ENCODE assay signal across 20 mouse cellular contexts in the genomic region with DNA sequence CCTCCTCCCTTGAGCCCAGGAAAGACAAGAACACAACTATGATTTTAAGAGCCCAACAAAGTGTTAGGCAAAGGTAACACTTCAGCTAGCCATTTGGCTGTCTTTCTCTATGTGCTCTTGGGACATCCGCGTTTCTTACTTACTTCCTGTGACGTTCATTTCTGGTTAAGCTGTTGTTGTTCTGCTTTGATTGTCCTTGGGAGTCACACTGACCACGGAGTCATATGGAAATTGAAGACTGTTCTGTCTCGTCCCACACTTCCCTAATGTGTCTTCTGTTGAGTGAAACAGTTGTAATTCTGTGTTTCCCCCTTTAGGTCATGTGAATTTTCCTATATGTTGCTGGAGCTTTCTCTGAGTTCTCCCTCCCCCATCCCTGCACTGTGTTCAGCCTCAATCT.
DNase-seq lines count a peak whose midpoint lies in the region; ATAC-seq and TF ChIP-seq lines count a peak whose summit lies in the region.
"Had no signal": no experiment of that assay in that cellular context is flagged by ENCODE, and none has a peak within 500 bp of the region (broad histone marks: within the 10 kb centered on the region; RNA-seq: fewer than 3 reads in every experiment).

No protein-coding gene starts in this region.

- DNase-seq in liver, postnatal 0 days = no peak
- no peak for DNase-seq in liver, embryonic 11.5 days (ENCODE audit: low spot score)
- no peak for DNase-seq in right cerebral cortex, adult 2 months (ENCODE audit: low spot score in 2 of 2)
- no peak for DNase-seq in heart, postnatal 25 days (ENCODE audit: low spot score)
- DNase-seq: adrenal gland, adult 8-10 months; cerebellum, postnatal 14 days; gastrocnemius, postnatal 25 days; lung, adult 2 months; right cerebral cortex, adult 18-20 months; thymus, adult 18-20 months; thymus, postnatal 4 days had no signal

- no peaks in the 10 kb centered on the region for H3K36me3 ChIP-seq in liver, postnatal 0 days (replicated peaks; ENCODE audit: insufficient read depth, low read length)
- H3K36me3 ChIP-seq in liver, embryonic 11.5 days (ENCODE audit: control insufficient read depth, insufficient read depth, low read length) = no peaks in the 10 kb centered on the region
- no peaks in the 10 kb centered on the region for H3K36me3 ChIP-seq in macrophage (ENCODE audit: inconsistent target)
- H3K36me3 ChIP-seq: embryonic facial prominence, embryonic 15.5 days; heart, embryonic 10.5 days; intestine, embryonic 15.5 days had no signal

- H3K9me3 ChIP-seq in liver, postnatal 0 days (ENCODE audit: low read length) = no peaks in the 10 kb centered on the region
- no peaks in the 10 kb centered on the region for H3K9me3 ChIP-seq in liver, embryonic 11.5 days (ENCODE audit: control insufficient read depth, low read length)
- H3K9me3 ChIP-seq: embryonic facial prominence, embryonic 15.5 days; heart, embryonic 10.5 days; intestine, embryonic 15.5 days had no signal

- peaks cover 87% of the 10 kb centered on the region for H3K79me2 ChIP-seq in macrophage (ENCODE audit: inconsistent target)

- 44% methylated on average over 5 of the region's 5 CpGs for WGBS in liver, postnatal 0 days (ENCODE audit: insufficient replicate concordance)
- WGBS in liver, embryonic 11.5 days = 60% methylated on average over 5 of the region's 5 CpGs
- WGBS in macrophage (ENCODE audit: missing documents) = 3% methylated on average over 5 of the region's 5 CpGs

- TF ChIP-seq POLR2A in bone marrow macrophage, adult 2 months (IDR thresholded peaks at IDR 0.05; ENCODE audit: borderline replicate concordance, low read depth, low read length) = no peak

- H3K4me1 ChIP-seq in liver, postnatal 0 days (ENCODE audit: insufficient read depth) = no peaks in the 10 kb centered on the region; the same call in 1 of the 2 replicates
- no peaks in the 10 kb centered on the region for H3K4me1 ChIP-seq in liver, embryonic 11.5 days (replicated peaks; ENCODE audit: control insufficient read depth, insufficient read depth, low read length)
- H3K4me1 ChIP-seq in bone marrow macrophage, adult 2 months (ENCODE audit: control insufficient read depth, insufficient read depth, low read length) = peaks cover 47% of the 10 kb centered on the region
- H3K4me1 ChIP-seq: intestine, embryonic 15.5 days had no signal

- H3K27ac ChIP-seq in liver, postnatal 0 days (ENCODE audit: low read depth) = no peak overlapping the region
- H3K27ac ChIP-seq in liver, embryonic 11.5 days (ENCODE audit: low read depth, low read length) = no peak overlapping the region
- H3K27ac ChIP-seq in bone marrow macrophage, adult 2 months (ENCODE audit: insufficient read depth, low read depth, low read length) = peak overlapping the region; percentile 83
- H3K27ac ChIP-seq in macrophage = peak overlapping the region; percentile 77
- H3K27ac ChIP-seq: embryonic facial prominence, embryonic 15.5 days; heart, embryonic 10.5 days; hindbrain, embryonic 14.5 days; intestine, embryonic 15.5 days had no signal

- no peak overlapping the region for H3K9ac ChIP-seq in liver, postnatal 0 days (replicated peaks)
- no peak overlapping the region for H3K9ac ChIP-seq in liver, embryonic 11.5 days (ENCODE audit: low read depth, low read length)
- H3K9ac ChIP-seq: embryonic facial prominence, embryonic 15.5 days; hindbrain, embryonic 14.5 days; intestine, embryonic 15.5 days had no signal

- no peak for TF ChIP-seq EP300 in liver, postnatal 0 days (IDR thresholded peaks at IDR 0.05; ENCODE audit: low read depth)

- H3K27me3 ChIP-seq in liver, postnatal 0 days (ENCODE audit: insufficient read depth, low read length) = no peaks in the 10 kb centered on the region
- H3K27me3 ChIP-seq in liver, embryonic 11.5 days (replicated peaks; ENCODE audit: control insufficient read depth, insufficient read depth, low read length) = no peaks in the 10 kb centered on the region
- H3K27me3 ChIP-seq: embryonic facial prominence, embryonic 15.5 days; intestine, embryonic 15.5 days had no signal

- no peak overlapping the region for H3K4me3 ChIP-seq in liver, postnatal 0 days (ENCODE audit: low read depth, low read length)
- H3K4me3 ChIP-seq in liver, embryonic 11.5 days (ENCODE audit: low read depth, low read length) = no peak overlapping the region
- H3K4me3 ChIP-seq in bone marrow macrophage, adult 2 months (ENCODE audit: insufficient read depth, low read length) = 0 out of 2 replicates have a peak overlapping the region, but pooled peaks have one; percentile 4
- H3K4me3 ChIP-seq in macrophage (ENCODE audit: inconsistent target) = no peak overlapping the region
- H3K4me3 ChIP-seq: embryonic facial prominence, embryonic 15.5 days; heart, embryonic 10.5 days; intestine, embryonic 15.5 days had no signal

- ATAC-seq in liver, postnatal 0 days = peak; percentile 55
- no peak for ATAC-seq in liver, embryonic 11.5 days (replicated peaks; ENCODE audit: low FRiP score)
- ATAC-seq in neutrophil, adult 5-6 weeks (ENCODE audit: extremely low read depth, insufficient number of reproducible peaks, low FRiP score, poor library complexity, severe bottlenecking) = peak; percentile 57
- ATAC-seq: forebrain, embryonic 16.5 days; intestine, embryonic 15.5 days; midbrain, embryonic 16.5 days had no signal

- TF ChIP-seq CTCF in liver, postnatal 0 days (IDR thresholded peaks at IDR 0.05; ENCODE audit: low read depth) = no peak
- TF ChIP-seq CTCF in bone marrow macrophage, adult 2 months (IDR thresholded peaks at IDR 0.05; ENCODE audit: low read depth, low read length) = no peak

- H3K4me2 ChIP-seq in liver, postnatal 0 days (ENCODE audit: low read depth, low read length) = no peak overlapping the region
- H3K4me2 ChIP-seq in liver, embryonic 11.5 days = no peak overlapping the region
- H3K4me2 ChIP-seq: embryonic facial prominence, embryonic 15.5 days; hindbrain, embryonic 14.5 days; intestine, embryonic 15.5 days had no signal

- intact Hi-C loops in heart, postnatal 25 days (cut with DNase I) = no loop called here

Comparison
In these comparisons a context has a peak if more than half of its experiments do, and no peak if none do; other contexts are left out.
1. H3K27ac ChIP-seq: peak in bone marrow macrophage, adult 2 months (single experiment) and macrophage (single experiment); none in liver, postnatal 0 days (single experiment) and liver, embryonic 11.5 days (single experiment).